Mouse (Mus musculus): ENCODE measurements around the gene Lrrc8b.

The Lrrc8b gene

GRCm38 (mm10) chr5:105518626-105519095 lies 103.1 kb downstream of the Lrrc8b start:
- peak in 1 of 2 experiments; percentile 33 for DNase-seq (ENCODE audit: low spot score in 2 of 2)

GRCm38 (mm10) chr5:105519096-105519975 lies 103.8 kb downstream of the Lrrc8b start, which contains the start of gene Lrrc8c:
TSS of gene Lrrc8c (plus strand) at chr5:105519388.
- DNase-seq (ENCODE audit: low spot score in 2 of 2), result peak; percentile 84 to 87

GRCm38 (mm10) chr5:105519976-105520300 lies 104.4 kb downstream of the Lrrc8b start:
- DNase-seq (ENCODE audit: low spot score in 2 of 2), result peak; percentile 26 to 29

GRCm38 (mm10) chr5:105520442-105520965 lies 104.9 kb downstream of the Lrrc8b start:
- no peak for DNase-seq (ENCODE audit: low spot score in 2 of 2)

- DNase-seq (ENCODE audit: low spot score in 2 of 2), result no peak
Observed at GRCm38 (mm10) chr5:105523452-105523851, 107.9 kb downstream of the Lrrc8b start.

GRCm38 (mm10) chr5:105525004-105525403 lies 109.4 kb downstream of the Lrrc8b start:
- DNase-seq (ENCODE audit: low spot score in 2 of 2), result no peak

- DNase-seq (ENCODE audit: low spot score in 2 of 2), result no peak
Observed at GRCm38 (mm10) chr5:105526107-105526645, 110.6 kb downstream of the Lrrc8b start.

GRCm38 (mm10) chr5:105526766-105527165 lies 111.2 kb downstream of the Lrrc8b start:
- DNase-seq (ENCODE audit: low spot score in 2 of 2), result no peak

GRCm38 (mm10) chr5:105527477-105528331 lies 112.1 kb downstream of the Lrrc8b start:
- DNase-seq (ENCODE audit: low spot score in 2 of 2), result no peak

GRCm38 (mm10) chr5:105530576-105530975 lies 115.0 kb downstream of the Lrrc8b start:
- DNase-seq (ENCODE audit: low spot score in 2 of 2), result no peak

GRCm38 (mm10) chr5:105535186-105535585 lies 119.6 kb downstream of the Lrrc8b start:
- no peak for DNase-seq (ENCODE audit: low spot score in 2 of 2)

GRCm38 (mm10) chr5:105536172-105536571 lies 120.6 kb downstream of the Lrrc8b start:
- no peak for DNase-seq (ENCODE audit: low spot score in 2 of 2)

GRCm38 (mm10) chr5:105537101-105537723 lies 121.6 kb downstream of the Lrrc8b start:
- DNase-seq (ENCODE audit: low spot score in 2 of 2), result no peak
